Mouse (Mus musculus) CD4-positive helper T cell, adult 2 months (primary cell): ENCODE measurements around the gene Gm49337.

ENCODE experiments used
- DNase-seq: peaks from one replicate; pipeline ENCODE4 v3.0.0-alpha.2; 2012; ENCODE audit warnings: low read depth, missing footprints, low spot score

Gene Gm49337

DNA sequence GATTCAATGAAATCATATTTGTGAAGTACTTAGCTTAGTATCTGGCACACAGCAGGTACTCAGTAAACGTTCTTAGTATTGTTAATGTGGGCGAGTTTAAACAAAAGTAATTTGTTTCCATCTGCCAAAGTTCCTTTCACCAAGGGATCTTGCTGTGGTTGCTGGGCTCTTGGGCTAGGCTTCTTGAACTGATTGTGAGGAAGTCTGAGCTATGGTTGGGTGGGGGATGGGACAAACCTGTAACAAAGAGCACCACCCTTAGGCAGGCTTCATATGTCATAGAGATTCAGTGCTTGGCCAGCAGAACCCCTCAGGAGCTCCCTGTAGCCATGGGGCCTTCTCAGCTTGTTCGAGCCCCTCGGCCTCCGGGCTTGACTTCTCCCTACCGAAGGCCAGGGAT is at the start of gene Gm49337, which contains the start of gene 1700042G07Rik:
Gene Gm49337 (plus strand): TSS at position 313 of the 400 bp plus-strand sequence.
Gene 1700042G07Rik (plus strand): TSS at position 301 of the 400 bp plus-strand sequence.
- no peak for DNase-seq

DNA sequence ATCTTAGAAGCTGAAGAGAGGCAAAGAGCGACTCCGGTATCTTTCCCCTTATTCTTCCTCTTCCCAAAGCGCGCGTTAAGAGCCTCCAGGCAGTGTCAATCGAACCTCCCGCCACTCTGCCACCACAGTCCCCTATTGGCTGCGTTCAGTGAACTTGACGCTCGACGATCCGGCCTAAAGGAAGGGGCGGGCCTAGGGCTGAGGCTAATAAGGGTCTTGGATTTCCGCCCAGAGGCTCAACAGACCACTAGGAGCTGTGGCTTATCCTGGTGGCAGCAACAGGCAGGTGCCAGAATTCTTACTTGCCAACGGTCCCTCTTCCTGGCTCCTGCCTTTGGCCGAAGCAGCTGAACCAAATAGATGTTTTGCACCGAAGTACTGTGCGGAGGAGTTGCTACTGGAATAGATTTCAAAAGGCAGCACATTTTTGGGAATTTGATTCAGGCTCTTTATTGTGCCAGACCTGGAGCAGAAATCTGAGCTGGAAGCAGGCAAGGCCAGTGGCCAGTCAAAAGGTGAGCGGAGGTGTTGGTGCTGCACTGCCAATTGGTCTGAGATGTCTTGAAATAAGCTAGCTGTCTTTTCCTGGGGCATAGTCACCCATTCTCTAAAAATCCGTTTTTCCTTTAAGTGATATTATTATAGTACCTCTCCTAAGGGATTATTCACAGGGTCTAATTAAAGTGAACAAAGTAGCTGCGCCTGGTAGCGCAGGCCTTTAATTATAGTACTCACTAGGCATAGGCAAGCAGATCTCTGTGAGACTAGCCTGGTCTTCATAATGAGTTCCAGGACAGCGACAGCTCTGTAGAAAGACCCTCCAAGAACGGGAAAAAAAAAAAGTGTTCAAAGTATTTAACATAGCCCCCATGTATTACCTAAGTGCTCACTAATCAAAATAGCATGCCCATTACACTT is 49.3 kb upstream of the Gm49337 start, which contains the start of the genes Rad54l and Pomgnt1:
Gene Rad54l (minus strand): TSS at position 89 of the 918 bp plus-strand sequence.
Gene Pomgnt1 (plus strand): TSS at position 239 of the 918 bp plus-strand sequence.
- DNase-seq, result peak; percentile 81

DNA sequence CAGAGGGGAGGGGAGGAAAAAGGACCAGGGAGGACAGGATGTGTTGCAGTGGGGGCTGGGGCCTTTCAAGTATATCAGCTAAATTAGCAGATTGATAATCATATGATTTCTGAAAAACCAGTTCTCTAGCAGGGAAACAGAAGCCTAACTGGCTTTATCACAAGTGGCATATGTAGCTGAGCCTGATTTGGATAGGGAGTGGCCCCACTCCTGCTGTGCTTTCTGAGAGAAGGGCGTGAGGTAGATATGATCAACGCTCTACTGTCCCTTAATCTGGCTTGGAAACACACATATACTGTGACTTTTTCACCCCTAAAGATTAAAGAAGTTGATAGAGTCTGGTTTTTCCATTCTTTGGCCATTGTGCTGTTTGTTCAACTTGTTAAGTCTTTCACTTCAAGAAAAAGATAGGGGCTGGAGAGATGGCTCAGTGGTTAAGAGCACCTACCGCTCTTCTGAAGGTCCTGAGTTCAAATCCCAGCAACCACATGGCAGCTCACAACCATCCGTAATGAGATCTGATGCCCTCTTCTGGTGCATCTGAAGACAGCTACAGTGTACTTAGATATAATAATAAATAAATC is 47.3 kb upstream of the Gm49337 start:
- peak; percentile 32 for DNase-seq

DNA sequence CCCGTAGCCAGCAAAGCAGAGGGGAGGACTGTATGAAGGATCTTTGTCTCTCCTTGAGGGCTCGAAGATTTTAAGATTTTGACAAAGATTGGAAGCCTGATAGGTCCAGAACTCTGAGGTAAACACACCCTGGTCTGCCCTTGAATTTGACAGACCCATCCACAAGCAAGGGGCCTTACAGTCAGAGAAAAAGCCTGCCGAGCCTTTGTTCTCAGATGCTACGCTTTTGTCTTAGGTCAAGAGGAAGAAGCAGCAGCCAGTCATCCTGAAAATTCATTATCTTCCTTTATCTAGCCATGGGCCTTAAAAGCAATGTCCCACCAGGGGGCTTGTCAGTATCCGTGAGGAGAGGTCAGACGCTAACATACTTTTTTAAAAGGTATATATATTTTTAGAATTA is 45.2 kb upstream of the Gm49337 start:
- DNase-seq, result no peak

DNA sequence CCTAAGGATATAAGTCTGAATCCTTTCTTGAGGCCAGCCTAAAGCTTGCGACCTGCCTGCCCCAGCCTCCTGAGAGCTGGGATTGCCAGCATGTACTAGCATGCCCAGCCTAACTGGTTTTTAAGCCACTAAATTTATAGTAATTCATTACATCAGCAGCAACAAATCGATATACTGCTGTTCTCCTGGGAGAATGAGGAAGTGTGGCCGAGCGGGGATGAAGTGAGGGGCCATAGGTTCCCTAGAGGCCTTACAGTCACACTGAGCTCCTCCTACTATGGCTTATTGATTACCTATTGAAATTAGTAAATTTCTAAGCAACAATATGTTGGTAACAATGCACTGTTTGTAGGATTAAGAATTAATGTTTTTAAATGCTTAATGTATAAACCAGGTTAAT is 40.1 kb upstream of the Gm49337 start:
- no peak for DNase-seq

DNA sequence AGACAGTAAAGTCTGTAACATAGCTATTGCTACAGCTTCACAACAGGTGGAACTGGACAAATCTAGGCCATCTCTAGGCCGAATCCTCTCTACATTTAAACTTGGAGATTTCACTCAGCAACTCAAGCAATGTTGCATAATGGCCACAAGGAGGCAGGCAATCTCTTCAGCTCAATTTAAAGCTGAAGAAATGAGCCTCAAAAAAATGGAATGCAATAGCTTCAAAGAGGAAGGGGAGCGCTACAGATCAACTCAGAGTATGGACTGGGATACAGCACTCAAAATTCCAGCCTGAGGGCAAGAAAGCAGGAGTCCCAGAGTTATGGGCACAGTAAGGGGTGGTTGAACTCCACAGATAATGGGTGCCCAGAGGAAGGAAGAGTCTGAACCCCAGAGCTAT is 38.2 kb upstream of the Gm49337 start:
- peak; percentile 37 for DNase-seq

DNA sequence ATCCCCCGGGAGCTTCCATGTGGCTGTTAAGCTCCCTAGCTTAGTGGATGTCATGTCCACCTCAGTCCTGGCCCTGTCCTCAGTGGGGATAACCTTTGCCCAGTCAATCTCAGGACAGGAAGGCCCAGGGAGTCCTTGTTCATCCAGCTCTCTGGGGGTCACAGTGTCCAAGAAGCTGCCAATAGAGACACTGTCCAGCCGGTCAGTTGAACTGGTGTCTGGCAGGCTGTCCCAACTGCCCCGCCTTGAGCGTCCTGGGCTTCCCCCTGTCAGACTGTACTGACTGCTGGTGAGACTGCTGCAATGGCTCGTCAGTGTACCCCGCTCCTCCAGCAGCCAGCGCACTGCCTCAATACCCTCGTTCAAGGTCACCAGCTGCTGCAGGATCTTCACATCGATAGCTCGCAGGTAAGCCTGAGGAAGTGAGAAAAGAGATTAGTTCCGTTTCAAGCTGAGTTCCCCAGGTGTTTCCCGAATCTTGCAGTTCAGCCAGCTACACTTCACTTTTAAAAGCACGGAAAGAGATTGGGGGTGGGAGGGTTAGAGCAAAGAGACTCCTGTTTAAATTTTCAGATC is 35.7 kb upstream of the Gm49337 start:
- no peak for DNase-seq

DNA sequence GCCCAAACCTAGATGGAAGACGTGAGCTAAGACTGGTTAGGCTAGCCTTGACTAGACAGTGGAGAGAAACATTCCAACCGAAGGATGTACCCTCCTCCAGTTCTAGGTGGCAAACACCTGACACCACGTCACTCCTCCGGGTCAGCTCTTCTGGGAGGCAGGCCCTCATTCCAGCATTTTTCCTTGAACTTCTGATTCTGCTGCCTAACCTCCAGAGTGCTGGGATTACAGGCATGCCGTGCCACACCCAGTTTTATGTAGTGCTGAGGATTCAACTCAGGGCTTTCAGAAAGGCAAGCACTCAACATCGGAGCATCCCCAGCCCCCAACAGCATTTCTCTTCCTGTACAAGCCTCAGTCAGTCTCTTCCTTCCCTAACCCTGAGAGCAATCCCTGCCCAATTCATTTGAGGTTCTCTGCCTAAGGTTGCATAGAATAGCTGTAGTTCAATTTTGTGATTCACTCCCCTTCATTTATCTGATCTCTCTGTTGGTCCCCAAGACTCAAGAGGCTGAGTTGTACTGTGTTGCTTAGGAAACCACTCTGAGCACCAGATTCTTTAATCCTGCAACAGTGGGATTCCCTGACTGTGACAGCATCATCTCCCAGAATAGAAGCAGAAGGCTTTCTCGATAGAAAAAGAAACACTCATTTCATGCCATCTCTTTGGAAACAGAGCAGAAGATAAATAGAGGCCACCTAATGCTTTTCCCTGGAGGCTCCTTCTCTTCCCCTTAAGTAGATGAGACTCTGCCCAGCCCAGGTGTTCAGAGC is 32.2 kb upstream of the Gm49337 start:
- no peak for DNase-seq

DNA sequence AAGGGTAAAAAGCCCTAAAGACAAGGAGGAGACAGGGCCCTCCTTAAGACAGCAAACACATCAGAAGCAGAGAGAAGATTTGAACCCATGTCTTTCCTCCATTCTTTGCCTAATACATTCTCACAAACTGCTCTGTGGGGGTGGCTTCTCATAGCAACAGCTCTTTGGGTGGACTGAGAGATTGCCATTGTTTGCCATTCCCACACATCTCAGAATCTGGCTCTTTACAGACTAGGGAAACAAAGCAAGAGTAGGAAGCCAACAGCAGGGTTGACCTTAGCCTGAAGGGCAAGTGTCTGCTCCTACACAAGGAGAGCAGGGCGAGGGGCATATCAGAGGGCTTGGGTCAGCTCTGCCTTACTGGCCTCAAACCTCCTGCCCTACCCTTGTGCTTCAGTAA is 31.4 kb upstream of the Gm49337 start:
- no peak for DNase-seq

DNA sequence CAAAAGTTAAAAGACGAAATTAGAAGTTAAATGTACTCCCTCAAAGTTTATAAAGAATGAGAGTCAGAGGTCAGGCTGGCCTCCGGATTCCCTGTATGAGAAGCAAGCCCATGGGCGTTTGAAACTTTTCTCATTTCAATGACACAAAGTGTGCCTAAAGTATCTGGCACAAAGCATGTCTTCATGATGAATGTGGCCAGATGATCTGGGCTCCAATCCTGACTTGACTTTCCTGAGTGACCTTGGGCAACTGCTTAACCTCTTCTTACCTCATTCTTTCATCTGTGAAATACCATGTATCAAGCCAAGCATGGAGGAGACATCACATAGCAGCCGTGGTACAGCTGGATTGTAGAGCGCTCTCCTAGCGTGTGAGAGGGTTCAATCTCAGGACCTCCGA is 30.9 kb upstream of the Gm49337 start:
- DNase-seq, result no peak

DNA sequence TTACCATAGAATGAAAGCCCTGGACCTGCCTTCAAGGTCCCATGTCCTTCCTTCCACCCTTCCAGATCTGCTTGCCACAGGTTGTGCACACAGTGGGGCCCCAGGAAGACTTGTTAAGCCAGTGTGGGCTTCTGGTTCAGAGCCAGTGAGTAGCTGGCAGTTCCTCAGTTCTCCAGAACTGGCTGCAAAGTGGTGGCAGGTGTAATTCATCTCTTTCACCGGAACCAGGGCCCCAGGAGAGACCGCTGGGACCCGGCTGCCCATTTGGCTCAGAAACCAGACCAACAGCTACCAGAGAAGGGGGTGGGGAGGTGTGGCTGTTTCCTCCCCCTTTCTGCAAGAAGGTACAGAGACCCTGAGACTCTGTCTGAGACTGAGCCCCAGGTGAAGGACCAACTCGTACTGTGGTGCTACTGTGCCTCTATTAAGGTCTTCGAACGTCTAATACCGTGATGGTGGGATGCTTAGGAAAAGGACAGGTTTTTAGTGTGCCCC is 29.8 kb upstream of the Gm49337 start:
- no peak for DNase-seq

DNA sequence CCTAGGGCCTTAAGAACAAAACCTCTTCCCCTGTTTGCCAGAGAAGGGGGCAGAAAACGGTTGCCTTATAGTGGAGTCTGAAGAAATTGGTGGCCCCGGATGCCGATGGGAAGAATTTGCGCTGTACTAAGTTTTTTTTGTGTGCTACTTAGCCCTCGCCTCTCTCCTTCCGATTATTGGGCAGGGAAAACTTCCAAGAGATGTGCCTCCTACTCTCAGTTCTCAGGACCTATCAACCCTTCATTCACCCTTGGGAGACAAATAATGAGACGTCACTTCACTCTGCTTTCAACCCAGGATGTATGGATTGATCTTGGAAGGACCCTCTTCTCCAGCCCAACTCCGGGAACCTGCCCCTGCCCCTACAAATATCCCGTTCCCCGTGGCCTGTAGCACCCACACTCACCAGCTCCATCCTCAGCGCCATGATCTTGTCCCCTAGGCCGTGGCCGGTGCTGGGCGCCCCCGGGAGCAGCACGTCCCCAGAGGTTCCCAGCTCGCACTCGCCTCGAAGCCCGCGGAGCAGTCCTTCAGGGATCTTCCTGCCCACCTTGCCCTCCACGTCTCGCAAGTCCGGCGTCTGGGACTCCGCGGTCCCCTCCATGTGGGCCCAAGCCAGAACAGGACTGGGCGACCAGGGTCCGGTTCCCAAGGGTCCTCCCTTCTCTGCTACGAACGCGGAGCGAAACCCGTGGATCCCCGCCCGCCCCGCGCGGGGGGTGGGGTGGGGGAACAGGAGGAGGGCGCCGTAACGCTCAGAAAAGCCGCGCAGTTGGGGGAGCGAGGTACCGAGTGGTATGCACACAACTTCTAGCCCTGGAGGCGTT is 29.1 kb upstream of the Gm49337 start:
- DNase-seq, result peak; percentile 40

DNA sequence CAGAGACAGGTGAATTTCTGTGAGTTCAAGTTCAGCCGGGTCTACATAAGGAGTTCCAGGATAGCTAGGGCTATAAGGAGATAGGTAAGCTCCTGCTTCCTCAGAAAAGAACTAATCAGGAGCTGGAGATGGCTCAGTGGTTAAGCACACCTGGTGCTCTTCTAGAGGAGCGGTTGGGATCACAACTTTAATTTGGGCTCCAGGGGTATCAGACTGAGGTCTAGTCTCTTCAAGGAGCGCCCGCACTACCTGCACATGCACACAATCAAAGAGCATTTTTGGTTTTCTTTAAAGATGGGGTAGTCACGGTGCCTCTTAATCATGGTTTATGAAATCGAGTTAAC is 23.4 kb upstream of the Gm49337 start:
- DNase-seq, result no peak

DNA sequence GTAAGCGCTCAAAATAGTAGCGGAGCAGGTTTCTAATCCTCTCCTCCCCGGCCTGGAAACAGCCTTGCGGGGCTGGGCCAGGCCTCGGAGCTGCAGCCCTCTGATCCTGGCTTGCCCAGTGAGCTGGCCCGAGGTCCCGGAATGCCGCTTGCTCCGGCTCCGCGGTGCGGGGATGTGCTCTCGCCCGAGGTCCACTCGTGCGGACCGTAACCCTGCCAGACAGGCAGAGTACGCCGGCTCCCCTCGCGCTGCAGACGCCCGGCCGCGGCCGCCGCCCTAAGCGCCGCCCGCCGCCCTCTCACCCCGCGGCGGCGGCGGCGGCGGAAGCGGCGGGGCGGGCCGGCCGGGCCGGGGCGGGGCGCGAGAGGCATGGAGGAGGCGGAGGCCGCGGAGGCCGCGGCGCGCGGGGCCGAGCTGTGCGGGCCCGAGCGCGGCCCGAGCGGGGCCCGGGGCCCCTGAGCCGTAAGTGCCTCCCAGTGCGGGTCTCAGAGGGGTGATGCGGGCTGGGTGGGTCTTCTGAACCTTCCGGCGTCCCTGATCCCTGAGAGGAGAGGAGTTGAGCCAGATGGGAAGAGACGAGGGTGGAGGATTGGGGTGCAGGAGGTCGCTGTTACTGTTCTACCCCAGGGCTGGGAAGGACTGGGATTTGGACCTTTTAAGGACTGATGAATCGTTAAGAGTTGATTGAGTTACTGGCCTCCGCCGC is 22.9 kb upstream of the Gm49337 start:
- DNase-seq, result peak; percentile 64

DNA sequence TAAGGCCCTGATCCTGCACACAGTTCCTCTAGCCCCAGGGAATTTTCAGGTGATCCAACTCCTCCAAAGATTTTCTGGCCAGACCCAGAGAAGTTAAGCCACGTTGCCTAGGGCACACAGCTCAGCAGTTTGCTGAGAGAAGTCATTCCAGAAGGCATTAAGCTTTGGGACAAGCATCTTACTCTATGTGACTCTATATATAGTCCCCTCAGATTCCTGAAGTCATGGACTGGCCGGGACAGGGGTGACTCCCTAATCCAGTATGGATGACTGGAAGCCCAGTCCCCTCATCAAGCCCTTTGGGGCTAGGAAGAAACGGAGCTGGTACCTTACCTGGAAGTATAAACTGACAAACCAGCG is 22.3 kb upstream of the Gm49337 start:
- DNase-seq, result no peak

DNA sequence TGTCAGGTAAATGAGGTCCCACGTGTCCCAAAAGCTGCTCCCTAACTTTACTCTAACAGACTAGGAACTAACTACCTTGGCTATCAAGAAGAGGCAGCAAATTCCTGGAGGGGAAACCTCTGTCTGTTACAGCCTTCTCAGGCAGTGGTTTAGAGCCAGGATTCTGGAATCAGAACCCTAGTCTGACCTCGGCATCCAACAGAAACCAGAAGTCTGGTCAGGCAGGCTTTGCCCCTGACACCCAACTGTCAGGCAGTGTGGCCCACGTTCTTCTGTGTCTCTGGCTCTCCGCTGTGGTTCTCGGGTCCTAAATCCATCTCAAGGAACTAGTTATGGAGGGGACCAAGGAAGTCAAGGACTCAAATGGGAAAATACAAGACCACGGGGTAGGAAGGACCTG is 21.9 kb upstream of the Gm49337 start, which contains the start of gene Lurap1:
Gene Lurap1 (minus strand): TSS at position 101 of the 400 bp plus-strand sequence.
- no peak for DNase-seq

DNA sequence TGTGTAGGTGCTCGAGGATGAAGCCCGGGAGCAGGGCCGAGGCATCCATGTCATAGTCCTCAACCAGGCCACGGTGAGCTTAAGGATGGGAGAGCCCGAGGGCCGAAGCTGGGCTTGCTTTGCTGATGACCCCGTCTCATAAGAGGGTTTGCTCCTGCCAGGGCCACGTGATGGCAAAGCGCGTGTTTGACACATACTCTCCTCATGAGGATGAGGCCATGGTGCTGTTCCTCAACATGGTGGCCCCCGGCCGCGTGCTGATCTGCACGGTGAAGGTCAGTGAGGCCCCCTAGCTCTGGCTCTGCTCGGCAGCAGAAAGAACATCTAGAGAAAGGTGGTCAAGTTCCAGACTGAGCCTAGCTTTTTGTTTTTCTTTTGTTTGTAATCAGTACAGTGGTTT is 20.5 kb upstream of the Gm49337 start:
- DNase-seq, result no peak

DNA sequence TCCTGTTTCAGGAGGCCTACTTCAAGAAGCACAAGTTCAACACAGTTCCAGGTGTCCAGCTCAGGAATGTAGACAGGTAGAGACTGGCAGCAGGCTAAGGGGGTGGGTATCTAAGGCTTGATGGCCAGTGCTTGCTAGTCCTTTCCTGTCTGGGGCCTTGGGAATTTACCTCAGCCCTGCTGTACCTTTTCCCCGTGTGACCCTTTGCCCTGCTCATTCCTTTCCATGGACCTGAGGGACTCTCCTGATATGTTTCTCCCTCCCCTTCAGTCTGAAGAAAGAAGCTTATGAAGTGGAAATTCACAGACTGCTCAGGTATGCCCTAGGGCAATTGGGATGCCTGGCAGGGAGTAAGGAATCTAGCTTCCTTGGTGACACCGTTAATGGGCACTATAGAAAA is 15.3 kb upstream of the Gm49337 start:
- no peak for DNase-seq

DNA sequence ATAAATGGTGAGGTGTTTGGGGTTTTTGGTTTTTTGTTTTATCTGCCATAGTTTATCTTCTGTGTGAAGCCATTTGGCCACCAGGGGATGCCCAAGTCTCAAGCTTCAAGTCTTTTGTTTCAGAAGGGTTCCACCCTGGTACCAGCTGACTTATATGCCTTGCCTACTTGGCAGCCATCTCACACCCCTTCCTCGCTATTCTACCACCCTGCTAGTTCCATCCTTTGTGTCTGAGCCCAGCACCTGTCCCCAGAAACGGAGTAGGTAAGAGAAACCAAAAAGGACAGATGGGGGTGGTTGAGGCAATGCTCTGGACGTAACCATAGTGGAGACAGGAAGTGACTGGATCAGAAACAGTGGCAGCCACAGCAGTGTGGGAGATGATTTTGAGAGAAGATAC is 13.3 kb upstream of the Gm49337 start:
- DNase-seq, result peak; percentile 75

DNA sequence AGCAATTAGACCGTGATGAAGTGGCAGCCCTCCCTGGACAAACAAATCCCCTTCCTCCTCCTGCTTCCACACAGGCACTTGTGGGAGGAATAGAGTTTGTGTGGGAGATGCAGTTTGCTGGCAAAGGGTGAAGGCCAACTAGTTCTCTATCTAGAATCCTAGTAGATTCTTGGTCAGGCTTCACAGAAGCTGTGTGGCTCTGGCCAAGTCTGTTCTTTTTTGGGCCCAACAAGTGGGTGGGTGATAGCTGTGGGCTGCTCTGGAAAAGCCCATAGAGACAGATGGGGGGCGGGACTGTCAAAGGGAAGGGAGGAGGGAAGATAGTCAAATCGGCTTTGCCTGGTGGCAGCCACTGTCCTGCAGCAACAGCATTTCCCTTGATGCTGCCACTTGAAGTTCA is 12.4 kb upstream of the Gm49337 start:
- no peak for DNase-seq
